Mouse (Mus musculus): ENCODE data around the gene Hoxa3.

- TF ChIP-seq CTCF (IDR thresholded peaks at IDR 0.05; ENCODE audit: insufficient read depth, low read depth, low read length) (no peak), POLR2A (IDR thresholded peaks at IDR 0.05; ENCODE audit: insufficient read depth, low read depth, low read length) (no peak)
These were observed 39.5 kb downstream of the Hoxa3 start for GRCm38 (mm10) chr6:52173648-52174047.

Measured in olfactory bulb, adult 2 months (tissue).